Mouse (Mus musculus) liver, embryonic 16.5 days (tissue): Measurements from ENCODE around the gene Bcdin3d. TPM values are rescaled to one million over a fixed set of nuclear protein-coding genes. Genes with fewer than 3 reads are reported as not detected.

Source experiments
- ATAC-seq: fragments of 200-750 bp; cut with Nextera tagmentation; 2 replicates; pipeline ENCODE4 v1.8.0; 2017; ENCODE audit warnings: low read depth, mild to moderate bottlenecking, moderate number of reproducible peaks, moderate library complexity
- H3K27ac ChIP-seq: fragments of 300-500 bp; sonication (generic); 2 replicates; pipeline ENCODE4 v1.5.1; 2014; ENCODE audit warnings: mild to moderate bottlenecking, low read length
- H3K27me3 ChIP-seq: fragments of 300-500 bp; sonication (generic); 2 replicates; pipeline ENCODE4 v1.6.1; 2014; ENCODE audit warnings: low read depth, low read length, mixed read lengths; ENCODE audit not compliant: control insufficient read depth, insufficient read depth
- H3K36me3 ChIP-seq: fragments of 300-500 bp; sonication (generic); 2 replicates; pipeline ENCODE4 v1.6.1; 2014; ENCODE audit warnings: mild to moderate bottlenecking; ENCODE audit not compliant: control insufficient read depth, insufficient read depth
- H3K4me1 ChIP-seq: fragments of 300-500 bp; sonication (generic); 2 replicates; pipeline ENCODE4 v1.6.1; 2014; ENCODE audit warnings: low read depth, low read length, mixed read lengths; ENCODE audit not compliant: control insufficient read depth
- H3K4me2 ChIP-seq: fragments of 300-500 bp; sonication (generic); 2 replicates; pipeline ENCODE4 v1.6.1; 2014; ENCODE audit warnings: low read depth, low read length, mixed read lengths
- H3K4me3 ChIP-seq: fragments of 300-500 bp; sonication (generic); 2 replicates; pipeline ENCODE4 v1.5.1; 2014; ENCODE audit warnings: low read depth, mild to moderate bottlenecking, low read length
- H3K9ac ChIP-seq: fragments of 300-500 bp; sonication (generic); 2 replicates; pipeline ENCODE4 v1.6.1; 2014; ENCODE audit warnings: low read depth, low read length
- H3K9me3 ChIP-seq: fragments of 300-500 bp; sonication (generic); replicated peaks from 2 replicates; pipeline ENCODE4 v1.6.1; 2016; ENCODE audit warnings: low read length; ENCODE audit not compliant: control insufficient read depth
- WGBS: fragments of 180-500 bp; shearing (Covaris S2); extraction: QIAGEN DNeasy Blood & Tissue Kit; methylation state at CpG from one replicate; pipeline ENCODE4 v1.1.7; 2014; ENCODE audit not compliant: insufficient replicate concordance; 5-methylcytosine and 5-hydroxymethylcytosine counted together
- polyA plus RNA-seq: library from polyadenylated mRNA; unstranded; fragments of >200 nt; fragmentation: Nextera tagmentation; extraction: Ambion mirVana; gene quantifications from 2 replicates; pipeline ENCODE4 v1.2.1, GENCODE M21; 2015

The Bcdin3d gene
- polyA plus RNA-seq, 1 experiment from 2014 or later, result 5.0 TPM

DNA sequence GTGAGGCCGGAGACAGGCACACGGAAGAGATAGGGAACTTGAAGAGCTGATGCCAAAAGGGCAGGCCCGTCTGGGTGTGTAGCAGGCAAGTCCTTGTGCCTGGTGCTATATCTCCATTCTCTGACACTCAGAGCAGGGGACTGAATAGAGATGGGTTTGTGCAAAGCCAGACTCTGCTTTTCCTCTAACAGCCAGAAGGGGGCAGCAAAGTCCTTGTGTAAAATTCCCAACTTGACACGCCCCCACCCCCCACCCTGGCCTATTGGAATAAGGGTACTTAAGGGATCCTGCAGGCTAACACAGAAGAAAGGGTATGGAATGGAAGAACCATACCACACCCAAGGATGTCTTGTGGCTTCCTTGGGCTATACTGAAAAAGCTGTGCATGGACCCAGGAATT is 22.5 kb upstream of the Bcdin3d start:
- peak; percentile 7; the same call in 1 of the 2 replicates for ATAC-seq
- no peak overlapping the region for H3K9ac ChIP-seq
- peaks cover 3% of the 10 kb centered on the region for H3K27me3 ChIP-seq
- H3K27ac ChIP-seq, result no peak overlapping the region
- H3K9me3 ChIP-seq, result no peaks in the 10 kb centered on the region
- no peak overlapping the region for H3K4me3 ChIP-seq
- no peak overlapping the region for H3K4me2 ChIP-seq
- peaks cover 9% of the 10 kb centered on the region for H3K4me1 ChIP-seq
- WGBS, result 15% methylated on average over 4 of the region's 4 CpGs
- H3K36me3 ChIP-seq, result no peaks in the 10 kb centered on the region

GRCm38 (mm10) chr15:99484745-99485144 is 10.2 kb upstream of the Bcdin3d start:
- WGBS, result 29% methylated on average over 6 of the region's 6 CpGs
- H3K9ac ChIP-seq, result no peak overlapping the region
- H3K27ac ChIP-seq, result no peak overlapping the region
- no peaks in the 10 kb centered on the region for H3K4me1 ChIP-seq
- H3K4me2 ChIP-seq, result no peak overlapping the region
- H3K9me3 ChIP-seq, result no peaks in the 10 kb centered on the region
- no peaks in the 10 kb centered on the region for H3K27me3 ChIP-seq
- no peak for ATAC-seq
- H3K36me3 ChIP-seq, result no peaks in the 10 kb centered on the region
- no peak overlapping the region for H3K4me3 ChIP-seq

DNA sequence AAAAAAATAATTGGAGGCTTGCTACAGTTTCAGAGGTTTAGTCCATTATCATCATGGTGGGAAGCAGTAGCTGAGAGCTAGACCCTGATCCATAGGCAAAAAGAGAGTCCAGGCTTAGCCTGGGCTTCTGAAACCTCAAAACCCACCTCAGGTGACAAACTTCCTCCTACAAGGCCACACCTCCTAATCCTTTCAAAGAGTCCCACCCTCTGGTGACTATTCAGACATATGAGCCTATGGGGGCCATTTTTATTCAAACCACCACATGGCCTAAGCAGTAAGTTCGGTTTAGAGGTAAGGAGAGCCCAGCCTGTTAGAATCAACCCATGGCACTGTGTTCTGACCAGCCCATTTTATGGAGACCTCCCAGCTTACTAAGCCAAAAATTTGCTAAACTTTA is 1.3 kb upstream of the Bcdin3d start:
- ATAC-seq, result no peak
- 59% methylated on average over 1 of the region's 1 CpGs for WGBS
- no peak overlapping the region for H3K27ac ChIP-seq
- no peaks in the 10 kb centered on the region for H3K27me3 ChIP-seq
- no peaks in the 10 kb centered on the region for H3K36me3 ChIP-seq
- H3K9me3 ChIP-seq, result no peaks in the 10 kb centered on the region
- H3K9ac ChIP-seq, result no peak overlapping the region
- H3K4me1 ChIP-seq, result peaks cover 10% of the 10 kb centered on the region
- no peak overlapping the region for H3K4me3 ChIP-seq
- H3K4me2 ChIP-seq, result no peak overlapping the region

DNA sequence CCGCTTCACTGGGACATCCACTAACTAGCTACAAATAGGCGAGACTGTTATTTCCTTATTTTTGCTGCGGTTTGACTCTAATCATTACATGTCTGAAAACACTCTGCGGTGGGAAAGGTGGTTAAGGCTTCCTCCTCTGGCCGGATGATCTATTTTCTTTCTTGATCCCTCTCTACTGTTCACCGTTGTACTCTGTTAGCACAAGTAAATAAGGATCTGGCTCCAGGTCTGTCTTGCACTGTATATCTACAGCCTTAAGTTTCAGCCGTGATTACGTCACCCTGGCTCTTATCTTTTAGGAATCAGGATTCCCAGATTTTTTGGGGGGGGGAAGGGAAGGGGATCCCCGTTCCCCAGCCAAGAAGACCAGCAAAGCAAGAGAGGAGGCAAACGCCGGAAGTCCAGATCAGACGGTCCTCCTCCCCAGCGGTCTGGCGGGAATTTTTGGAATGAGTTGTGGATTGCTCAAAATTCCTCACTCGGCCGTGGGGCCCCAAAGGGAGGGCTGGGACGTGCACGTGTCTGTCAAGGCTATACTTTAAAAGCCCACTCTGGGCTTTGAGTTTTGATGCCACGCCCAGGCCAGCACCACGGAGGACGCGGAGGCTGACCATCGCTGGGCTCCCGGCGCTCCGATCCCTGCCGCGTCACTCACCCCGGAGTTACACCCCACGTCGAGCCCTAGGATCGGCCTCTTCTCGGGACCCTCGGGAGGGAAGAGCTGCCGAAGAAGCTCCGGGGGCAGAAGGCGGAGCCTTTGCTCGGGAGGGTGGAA is 542 bp downstream of the Bcdin3d start:
- WGBS, result under 1% methylated on average over 38 of the region's 38 CpGs
- peak overlapping the region; percentile 81 for H3K27ac ChIP-seq
- H3K4me3 ChIP-seq, result peak overlapping the region; percentile 83
- peak; percentile 63 for ATAC-seq
- H3K36me3 ChIP-seq, result no peaks in the 10 kb centered on the region
- H3K4me1 ChIP-seq, result peaks cover 10% of the 10 kb centered on the region
- peak overlapping the region; percentile 82 for H3K9ac ChIP-seq
- H3K27me3 ChIP-seq, result no peaks in the 10 kb centered on the region
- peak overlapping the region; percentile 83 for H3K4me2 ChIP-seq
- H3K9me3 ChIP-seq, result no peaks in the 10 kb centered on the region

- no peak overlapping the region for H3K4me2 ChIP-seq
- no peak overlapping the region for H3K9ac ChIP-seq
- no peaks in the 10 kb centered on the region for H3K9me3 ChIP-seq
- H3K27me3 ChIP-seq, result no peaks in the 10 kb centered on the region
- H3K27ac ChIP-seq, result no peak overlapping the region
- ATAC-seq, result no peak
- H3K4me3 ChIP-seq, result no peak overlapping the region
- H3K4me1 ChIP-seq, result peaks cover 10% of the 10 kb centered on the region
- H3K36me3 ChIP-seq, result no peaks in the 10 kb centered on the region
- 58% methylated on average over 7 of the region's 7 CpGs for WGBS
Observed at GRCm38 (mm10) chr15:99472972-99473371, 1.6 kb downstream of the Bcdin3d start.

- Histone ChIP-seq H3K9ac (no peak overlapping the region), H3K4me1 (peaks cover 10% of the 10 kb centered on the region), H3K4me3 (no peak overlapping the region), H3K27me3 (no peaks in the 10 kb centered on the region), H3K36me3 (no peaks in the 10 kb centered on the region), H3K27ac (no peak overlapping the region), H3K4me2 (no peak overlapping the region), H3K9me3 (no peaks in the 10 kb centered on the region)
- ATAC-seq, result no peak
- WGBS, result 58% methylated on average over 14 of the region's 14 CpGs
Observed at GRCm38 (mm10) chr15:99471677-99472063, 2.9 kb downstream of the Bcdin3d start.

GRCm38 (mm10) chr15:99470971-99471676 is 3.4 kb downstream of the Bcdin3d start:
- Histone ChIP-seq H3K9me3 (no peaks in the 10 kb centered on the region), H3K27me3 (no peaks in the 10 kb centered on the region), H3K9ac (no peak overlapping the region), H3K36me3 (no peaks in the 10 kb centered on the region), H3K4me3 (no peak overlapping the region), H3K27ac (no peak overlapping the region), H3K4me1 (peaks cover 10% of the 10 kb centered on the region), H3K4me2 (no peak overlapping the region)
- WGBS, result 48% methylated on average over 17 of the region's 17 CpGs
- no peak for ATAC-seq

GRCm38 (mm10) chr15:99470224-99470761 is 4.2 kb downstream of the Bcdin3d start:
- no peaks in the 10 kb centered on the region for H3K9me3 ChIP-seq
- no peak overlapping the region for H3K4me3 ChIP-seq
- ATAC-seq, result no peak
- no peak overlapping the region for H3K4me2 ChIP-seq
- 86% methylated on average over 31 of the region's 31 CpGs for WGBS
- peaks cover 10% of the 10 kb centered on the region for H3K4me1 ChIP-seq
- no peak overlapping the region for H3K9ac ChIP-seq
- H3K27ac ChIP-seq, result no peak overlapping the region
- no peaks in the 10 kb centered on the region for H3K27me3 ChIP-seq
- no peaks in the 10 kb centered on the region for H3K36me3 ChIP-seq

GRCm38 (mm10) chr15:99469736-99470135 is 4.8 kb downstream of the Bcdin3d start:
- peaks cover 8% of the 10 kb centered on the region for H3K4me1 ChIP-seq
- no peaks in the 10 kb centered on the region for H3K27me3 ChIP-seq

More at GRCm38 (mm10) chr15:99469736-99470135, 4.8 kb downstream of the Bcdin3d start:
- Histone ChIP-seq H3K9ac (no peak overlapping the region), H3K9me3 (no peaks in the 10 kb centered on the region), H3K27ac (no peak overlapping the region), H3K4me2 (no peak overlapping the region), H3K36me3 (no peaks in the 10 kb centered on the region), H3K4me3 (no peak overlapping the region)
- ATAC-seq, result no peak
- 74% methylated on average over 4 of the region's 4 CpGs for WGBS
